Mouse (Mus musculus) stomach, embryonic 16.5 days (tissue): Measurements from ENCODE around the gene Marc1. TPM values are rescaled to one million over a fixed set of nuclear protein-coding genes. Genes with fewer than 3 reads are reported as not detected.

ENCODE experiments used
- ATAC-seq: fragments of 200-750 bp; cut with Nextera tagmentation; 2 replicates; pipeline ENCODE4 v1.8.0; 2017; ENCODE audit warnings: moderate number of reproducible peaks, moderate TSS enrichment; ENCODE audit not compliant: insufficient read depth, low FRiP score
- H3K27ac ChIP-seq: fragments of 300-500 bp; sonication (generic); 2 replicates; pipeline ENCODE4 v1.5.1; 2014; ENCODE audit warnings: low read length
- H3K27me3 ChIP-seq: fragments of 300-500 bp; sonication (generic); 2 replicates; pipeline ENCODE4 v1.6.1; 2014; ENCODE audit warnings: low read length, control low read depth, mixed read lengths; ENCODE audit not compliant: control insufficient read depth, insufficient read depth
- H3K36me3 ChIP-seq: fragments of 300-500 bp; sonication (generic); 2 replicates; pipeline ENCODE4 v1.6.1; 2014; ENCODE audit warnings: low read length; ENCODE audit not compliant: control insufficient read depth, insufficient read depth
- H3K4me1 ChIP-seq: fragments of 300-500 bp; sonication (generic); 2 replicates; pipeline ENCODE4 v1.6.1; 2014; ENCODE audit warnings: low read length, control low read depth, mixed read lengths; ENCODE audit not compliant: control insufficient read depth, insufficient read depth
- H3K4me2 ChIP-seq: fragments of 300-500 bp; sonication (generic); 2 replicates; pipeline ENCODE4 v1.6.1; 2014; ENCODE audit warnings: low read depth, low read length, mixed read lengths
- H3K4me3 ChIP-seq: fragments of 300-500 bp; sonication (generic); replicated peaks from 2 replicates; pipeline ENCODE4 v1.5.1; 2014; ENCODE audit warnings: mild to moderate bottlenecking, low read length
- H3K9ac ChIP-seq: fragments of 300-500 bp; sonication (generic); 2 replicates; pipeline ENCODE4 v1.6.1; 2014; ENCODE audit warnings: low read length
- H3K9me3 ChIP-seq: fragments of 300-500 bp; sonication (generic); replicated peaks from 2 replicates; pipeline ENCODE4 v1.6.1; 2016; ENCODE audit warnings: low read length, control low read depth; ENCODE audit not compliant: control insufficient read depth
- WGBS: fragments of 180-500 bp; shearing (Covaris S2); extraction: QIAGEN DNeasy Blood & Tissue Kit; methylation state at CpG from one replicate; pipeline ENCODE4 v1.1.7; 2014; 5-methylcytosine and 5-hydroxymethylcytosine counted together
- polyA plus RNA-seq: library from polyadenylated mRNA; unstranded; fragments of >200 nt; fragmentation: Nextera tagmentation; extraction: Ambion mirVana; gene quantifications from 2 replicates; pipeline ENCODE4 v1.2.1, GENCODE M21; 2015

The Marc1 gene
- polyA plus RNA-seq, 1 experiment from 2014 or later = 2.7 TPM

DNA sequence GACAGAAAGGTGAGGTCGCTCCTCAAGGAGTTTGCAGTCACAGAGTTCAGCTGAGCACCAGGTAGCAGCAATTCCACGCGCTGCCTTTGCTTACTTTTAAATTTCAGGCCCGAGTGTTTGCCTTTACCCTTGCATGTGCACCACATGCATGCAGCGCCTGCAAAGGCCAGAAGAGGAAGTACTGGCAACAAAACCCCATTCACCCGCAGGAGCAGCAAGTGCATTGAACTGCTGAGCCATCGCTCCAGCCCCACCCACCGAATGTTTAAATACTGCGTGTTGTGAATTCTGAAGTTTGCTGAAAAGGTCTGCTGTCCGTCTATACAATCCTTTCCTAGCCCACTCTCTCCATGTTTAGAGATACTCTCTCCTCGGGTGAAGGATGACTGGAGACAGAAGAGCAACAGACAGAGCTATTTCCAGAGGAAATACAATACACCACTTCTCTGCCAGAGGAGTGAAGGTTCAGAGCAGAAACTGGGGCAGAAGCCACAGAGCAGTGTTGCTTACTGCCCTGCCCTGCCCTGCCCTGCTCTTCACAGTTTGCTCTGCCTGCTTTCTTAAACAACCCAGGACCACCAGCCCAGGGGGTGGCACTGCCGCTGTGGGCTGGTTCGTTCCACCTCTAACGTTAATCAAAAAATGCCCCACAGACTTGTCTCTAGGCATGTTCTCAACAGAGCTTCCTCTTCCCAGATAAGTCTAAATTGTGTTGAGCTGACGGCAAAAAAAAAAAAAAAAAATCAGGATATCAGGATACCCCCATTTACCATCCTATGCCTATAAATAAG is 3.3 kb downstream of the Marc1 start:
- Histone ChIP-seq H3K27ac (no peak overlapping the region), H3K36me3 (no peaks in the 10 kb centered on the region), H3K4me1 (peaks cover 16% of the 10 kb centered on the region), H3K9ac (no peak overlapping the region; the same call in 1 of the 2 replicates), H3K27me3 (peaks cover 16% of the 10 kb centered on the region), H3K4me2 (no peak overlapping the region), H3K4me3 (no peak overlapping the region), H3K9me3 (no peaks in the 10 kb centered on the region)
- 53% methylated on average over 15 of the region's 15 CpGs for WGBS
- 0 out of 2 replicates have a peak, but pooled peaks have one; percentile 49 for ATAC-seq

DNA sequence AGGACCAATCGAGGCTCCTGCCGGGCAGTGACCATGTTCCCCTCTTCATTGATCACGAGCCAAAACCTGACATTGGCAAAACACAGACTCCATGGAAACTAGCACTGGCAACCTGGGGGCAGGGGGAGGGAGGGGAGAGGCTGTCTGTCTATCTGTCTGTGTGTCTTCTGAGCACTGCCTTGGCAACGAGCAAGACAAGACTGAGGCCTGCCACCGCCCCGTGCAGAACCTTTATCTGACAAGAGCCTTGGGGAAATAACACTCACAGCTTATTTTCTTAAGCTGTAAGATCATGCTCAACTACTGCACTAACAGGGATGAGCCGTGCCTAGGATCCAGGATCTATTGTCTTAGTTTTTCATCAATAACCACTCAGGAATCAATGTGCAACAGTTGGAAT is 4.0 kb downstream of the Marc1 start:
- Histone ChIP-seq H3K9ac (no peak overlapping the region), H3K9me3 (no peaks in the 10 kb centered on the region), H3K4me3 (no peak overlapping the region), H3K36me3 (no peaks in the 10 kb centered on the region), H3K4me1 (peaks cover 16% of the 10 kb centered on the region), H3K27ac (no peak overlapping the region), H3K4me2 (no peak overlapping the region), H3K27me3 (peaks cover 16% of the 10 kb centered on the region)
- 66% methylated on average over 7 of the region's 7 CpGs for WGBS
- no peak for ATAC-seq

DNA sequence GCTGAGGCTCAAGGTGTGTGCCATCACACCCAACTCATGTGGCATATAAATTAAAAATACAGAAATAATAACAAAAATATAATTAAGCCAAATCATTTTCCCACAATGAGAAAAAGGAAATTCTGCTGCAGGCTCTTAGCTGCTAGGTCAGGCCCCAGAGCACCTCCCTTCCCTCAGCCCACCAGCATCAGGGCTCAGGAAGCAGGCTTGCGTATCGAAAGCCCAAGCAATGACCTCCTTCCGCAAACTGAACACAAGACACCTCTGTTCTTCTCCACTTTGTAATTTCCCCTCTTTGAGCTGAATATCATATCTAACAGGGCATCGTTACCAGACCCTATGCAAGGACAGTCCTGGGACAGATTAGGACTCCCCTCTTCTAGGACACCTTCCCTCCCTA is 5.4 kb downstream of the Marc1 start:
- peaks cover 9% of the 10 kb centered on the region for H3K4me1 ChIP-seq
- H3K27me3 ChIP-seq = peaks cover 8% of the 10 kb centered on the region
- no peaks in the 10 kb centered on the region for H3K9me3 ChIP-seq
- no peak overlapping the region for H3K9ac ChIP-seq
- H3K4me3 ChIP-seq = no peak overlapping the region
- H3K4me2 ChIP-seq = no peak overlapping the region
- H3K27ac ChIP-seq = no peak overlapping the region
- no peak for ATAC-seq
- WGBS = 90% methylated on average over 4 of the region's 4 CpGs
- H3K36me3 ChIP-seq = no peaks in the 10 kb centered on the region

DNA sequence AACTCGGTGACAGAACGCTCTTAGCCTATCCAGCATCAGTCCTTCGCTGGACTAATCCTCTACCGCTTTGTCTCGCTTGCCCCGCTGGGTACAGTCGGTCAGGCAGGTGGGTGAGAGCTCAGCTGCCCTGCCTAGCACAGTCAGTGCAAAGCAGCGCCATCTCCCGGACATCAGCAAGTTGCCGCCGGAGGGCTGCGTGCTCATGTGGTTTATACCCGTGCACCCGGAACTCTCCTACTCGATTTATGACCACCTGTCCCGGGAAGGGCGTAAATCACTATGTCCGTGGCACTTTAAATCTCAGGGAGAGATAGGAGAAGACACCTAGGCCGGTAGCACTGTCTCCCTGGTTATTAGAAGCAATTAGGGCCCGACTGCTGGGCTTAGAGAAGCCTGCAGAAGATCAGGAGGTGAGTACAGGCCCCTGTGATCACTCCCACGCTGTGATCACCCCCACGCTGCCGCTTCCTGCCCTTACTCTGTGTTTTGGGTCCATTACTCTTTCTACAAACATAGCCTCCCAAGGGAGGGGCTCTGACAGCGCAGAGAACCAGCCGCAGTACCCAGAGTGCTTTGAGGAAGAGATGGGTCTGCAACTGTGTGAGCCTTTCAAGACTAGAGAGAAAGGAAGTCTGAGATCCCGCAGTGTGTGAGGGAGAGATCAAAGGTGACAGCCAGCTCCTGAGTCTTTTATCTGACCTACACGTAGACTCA is 17.8 kb downstream of the Marc1 start:
- H3K27me3 ChIP-seq = no peaks in the 10 kb centered on the region; the same call in 1 of the 2 replicates

DNA sequence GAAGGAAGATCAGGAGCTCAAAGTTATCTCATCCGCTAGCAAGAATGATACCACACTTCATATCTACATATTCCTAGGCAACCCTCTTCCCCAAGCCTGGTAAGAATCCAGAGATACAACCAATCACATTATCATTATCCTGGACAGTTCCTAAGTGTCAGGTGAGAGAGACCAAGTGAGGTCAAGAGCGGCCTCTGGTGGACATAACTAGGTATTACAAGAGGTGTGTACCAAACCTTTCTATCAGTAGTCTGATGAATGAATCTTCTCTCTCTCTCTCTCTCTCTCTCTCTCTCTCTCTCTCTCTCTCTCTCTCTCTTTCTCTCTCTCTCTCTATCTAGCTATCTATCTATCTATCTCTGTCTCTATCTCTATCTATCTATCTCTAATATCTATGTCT is 20.0 kb downstream of the Marc1 start:
- WGBS = 6% methylated on average over 2 of the region's 2 CpGs
- H3K4me2 ChIP-seq = no peak overlapping the region

More for the DNA sequence above, 17.8 kb downstream of the Marc1 start:
- ATAC-seq = peak; percentile 61; the same call in 1 of the 2 replicates
- 16% methylated on average over 27 of the region's 27 CpGs for WGBS
- Histone ChIP-seq H3K36me3 (no peaks in the 10 kb centered on the region), H3K4me2 (peak overlapping the region; percentile 33), H3K9ac (peak overlapping the region; percentile 32; the same call in 1 of the 2 replicates), H3K4me3 (no peak overlapping the region), H3K27ac (no peak overlapping the region), H3K9me3 (no peaks in the 10 kb centered on the region), H3K4me1 (0 out of 2 replicates have a peak, but pooled peaks cover 4% of the 10 kb centered on the region)

DNA sequence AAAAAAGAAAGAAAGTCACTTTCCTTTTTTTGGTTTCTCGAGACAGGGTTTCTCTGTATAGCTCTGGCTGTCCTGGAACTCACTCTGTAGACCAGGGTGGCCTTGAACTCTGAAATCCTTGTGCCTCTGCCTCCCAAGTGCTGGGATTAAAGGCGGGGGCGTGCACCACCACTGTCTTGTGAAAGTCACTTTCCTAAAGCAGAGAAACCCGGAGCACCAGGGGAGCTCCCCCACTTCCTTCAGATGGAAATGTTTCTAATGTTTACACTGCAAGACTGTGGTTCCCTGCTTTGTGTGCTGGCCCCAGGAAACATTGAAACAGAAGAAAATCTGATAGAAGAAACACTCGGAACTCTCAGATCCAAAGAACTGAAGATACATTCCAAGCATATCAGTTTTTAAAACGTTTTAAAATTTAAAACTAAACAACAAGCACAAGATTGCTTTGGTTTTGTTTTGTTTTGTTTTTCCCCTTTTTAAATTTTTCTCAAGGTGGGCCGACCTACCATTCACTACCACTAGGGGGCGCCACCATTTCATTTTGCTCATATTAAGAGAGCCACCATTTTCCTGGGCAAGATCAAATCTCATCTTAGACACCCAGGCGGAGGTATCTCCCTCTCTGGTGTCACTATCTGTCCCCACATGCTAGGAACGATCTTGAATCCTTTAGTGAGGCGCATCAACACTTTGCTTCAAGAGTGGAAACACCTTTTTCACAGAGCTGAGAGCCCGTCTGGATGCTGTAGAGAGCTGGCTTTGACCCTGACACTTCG is 24.5 kb downstream of the Marc1 start:
- no peaks in the 10 kb centered on the region for H3K4me1 ChIP-seq
- H3K4me2 ChIP-seq = no peak overlapping the region
- H3K4me3 ChIP-seq = no peak overlapping the region
- no peak overlapping the region for H3K27ac ChIP-seq
- H3K9ac ChIP-seq = no peak overlapping the region
- ATAC-seq = no peak
- no peaks in the 10 kb centered on the region; the same call in 1 of the 2 replicates for H3K27me3 ChIP-seq
- no peaks in the 10 kb centered on the region for H3K36me3 ChIP-seq
- 65% methylated on average over 13 of the region's 13 CpGs for WGBS
- H3K9me3 ChIP-seq = 0 out of 2 replicates have a peak, but pooled peaks cover 4% of the 10 kb centered on the region

More for the DNA sequence above, 20.0 kb downstream of the Marc1 start:
- Histone ChIP-seq H3K9me3 (no peaks in the 10 kb centered on the region), H3K9ac (no peak overlapping the region), H3K4me1 (0 out of 2 replicates have a peak, but pooled peaks cover 4% of the 10 kb centered on the region), H3K27me3 (no peaks in the 10 kb centered on the region; the same call in 1 of the 2 replicates), H3K36me3 (no peaks in the 10 kb centered on the region), H3K4me3 (no peak overlapping the region), H3K27ac (no peak overlapping the region)
- ATAC-seq = no peak

DNA sequence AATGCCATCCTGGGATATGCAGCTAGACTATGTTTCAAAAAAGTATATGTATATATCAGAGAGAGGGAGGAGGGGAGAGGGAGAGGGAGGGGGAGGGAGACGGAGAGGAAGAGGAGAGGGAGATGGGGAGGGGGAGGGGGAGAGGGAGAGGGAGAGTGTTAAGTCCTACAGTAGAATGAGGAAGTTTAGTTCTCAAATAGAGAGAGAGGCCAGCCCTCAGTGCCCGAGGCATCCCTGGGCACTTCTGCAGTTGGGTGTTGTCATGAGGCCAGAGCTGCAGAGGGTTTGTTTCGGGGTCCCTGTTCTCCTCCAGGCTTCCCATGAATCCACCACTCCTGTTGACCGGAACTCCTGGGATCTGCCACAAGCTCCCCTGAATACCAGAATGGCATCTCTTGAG is 27.5 kb downstream of the Marc1 start:
- WGBS = 55% methylated on average over 4 of the region's 4 CpGs

DNA sequence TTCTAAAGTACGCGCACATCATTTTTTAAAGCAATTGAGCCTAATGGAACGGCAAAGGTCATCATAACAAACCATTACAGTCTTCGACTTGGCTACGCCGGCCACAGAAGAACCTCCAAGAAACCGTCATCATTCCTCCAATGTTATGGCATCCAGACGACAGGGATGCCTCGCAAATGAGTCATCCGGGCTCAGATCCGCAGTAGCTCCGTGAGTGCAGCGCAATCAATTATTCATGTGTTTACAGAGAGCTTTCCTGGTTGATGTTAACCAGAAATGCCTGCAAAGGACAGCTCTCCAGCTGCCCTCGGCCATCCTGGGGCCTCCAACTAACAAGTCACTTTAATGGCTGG is 29.0 kb downstream of the Marc1 start:
- Histone ChIP-seq H3K4me2 (no peak overlapping the region), H3K27me3 (peaks cover 8% of the 10 kb centered on the region), H3K36me3 (no peaks in the 10 kb centered on the region), H3K9me3 (0 out of 2 replicates have a peak, but pooled peaks cover 4% of the 10 kb centered on the region), H3K4me3 (no peak overlapping the region), H3K4me1 (peaks cover 3% of the 10 kb centered on the region), H3K9ac (no peak overlapping the region), H3K27ac (peak overlapping the region; percentile 21)
- 19% methylated on average over 14 of the region's 14 CpGs for WGBS
- peak; percentile 88 for ATAC-seq

More for the DNA sequence above, 27.5 kb downstream of the Marc1 start:
- no peak for ATAC-seq
- Histone ChIP-seq H3K36me3 (no peaks in the 10 kb centered on the region), H3K9ac (no peak overlapping the region), H3K4me1 (peaks cover 3% of the 10 kb centered on the region), H3K9me3 (0 out of 2 replicates have a peak, but pooled peaks cover 4% of the 10 kb centered on the region), H3K27me3 (peaks cover 4% of the 10 kb centered on the region; the same call in 1 of the 2 replicates), H3K27ac (no peak overlapping the region), H3K4me3 (no peak overlapping the region), H3K4me2 (no peak overlapping the region)
